Mouse (Mus musculus) midbrain, postnatal 0 days (tissue): ENCODE measurements around the gene Srarp. TPM values are rescaled to one million over a fixed set of nuclear protein-coding genes. Genes with fewer than 3 reads are reported as not detected.
A peak's percentile ranks its signal among the peaks of the same experiment; 100 is the strongest.

Experiments
- ATAC-seq: fragments of 200-750 bp; cut with Nextera tagmentation; 2 replicates; pipeline ENCODE4 v1.8.0; 2017; ENCODE audit warnings: moderate number of reproducible peaks, mild to moderate bottlenecking, moderate TSS enrichment, moderate library complexity; ENCODE audit not compliant: low FRiP score
- DNase-seq: peaks from one replicate; pipeline ENCODE4 v3.0.0-alpha.2; 2015; ENCODE audit warnings: low spot score
- H3K27ac ChIP-seq: fragments of 300-500 bp; sonication (generic); 2 replicates; pipeline ENCODE4 v1.5.1; 2014; ENCODE audit warnings: low read depth, mild to moderate bottlenecking, low read length, mixed read lengths
- H3K27me3 ChIP-seq: fragments of 300-500 bp; sonication (generic); 2 replicates; pipeline ENCODE4 v1.6.1; 2014; ENCODE audit warnings: low read length, control low read depth, mixed read lengths; ENCODE audit not compliant: insufficient read depth
- H3K36me3 ChIP-seq: fragments of 300-500 bp; sonication (generic); 2 replicates; pipeline ENCODE4 v1.6.1; 2014; ENCODE audit warnings: low read length, control low read depth, mixed read lengths; ENCODE audit not compliant: insufficient read depth
- H3K4me1 ChIP-seq: fragments of 300-500 bp; sonication (generic); 2 replicates; pipeline ENCODE4 v1.6.1; 2014; ENCODE audit warnings: mild to moderate bottlenecking, control low read depth, antibody characterized with exemption, low read length, mixed read lengths; ENCODE audit not compliant: insufficient read depth
- H3K4me2 ChIP-seq: fragments of 300-500 bp; sonication (generic); 2 replicates; pipeline ENCODE4 v1.6.1; 2014; ENCODE audit warnings: low read depth, mild to moderate bottlenecking, low read length, mixed read lengths; ENCODE audit not compliant: poor library complexity, severe bottlenecking
- H3K4me3 ChIP-seq: fragments of 300-500 bp; sonication (generic); 2 replicates; pipeline ENCODE4 v1.5.1; 2014; ENCODE audit warnings: low read depth, mild to moderate bottlenecking, low read length, moderate library complexity
- H3K9ac ChIP-seq: fragments of 300-500 bp; sonication (generic); replicated peaks from 2 replicates; pipeline ENCODE4 v1.6.1; 2014; ENCODE audit warnings: mild to moderate bottlenecking, low read length, moderate library complexity, mixed read lengths; ENCODE audit not compliant: poor library complexity, severe bottlenecking
- H3K9me3 ChIP-seq: fragments of 300-500 bp; sonication (generic); 2 replicates; pipeline ENCODE4 v1.6.1; 2016; ENCODE audit warnings: low read length, control low read depth
- CTCF ChIP-seq: IDR thresholded peaks from 2 replicates; pipeline ENCODE4 v1.5.1; 2016; ENCODE audit warnings: antibody characterized with exemption, mild to moderate bottlenecking
- WGBS: fragments of 180-500 bp; shearing (Covaris S2); extraction: QIAGEN DNeasy Blood & Tissue Kit; methylation state at CpG from one replicate; pipeline ENCODE4 v1.1.7; 2014; 5-methylcytosine and 5-hydroxymethylcytosine counted together
- polyA plus RNA-seq: library from polyadenylated mRNA; unstranded; fragments of >200 nt; fragmentation: Nextera tagmentation; extraction: Ambion mirVana; gene quantifications from 2 replicates; pipeline ENCODE4 v1.2.1, GENCODE M21; 2015
- total RNA-seq: library from RNA; depleted of rRNA; stranded (reverse); fragments of >200 nt; gene quantifications from 2 replicates; pipeline ENCODE4 v1.2.3, GENCODE M21; 2014; rRNA removed

Srarp gene
- total and polyA plus RNA-seq, 2 experiments from 2014 or later = 0.52 to 1.9 TPM

- ATAC-seq (no peak), DNase-seq (peak; percentile 85)
- Histone ChIP-seq H3K36me3 (peaks cover 26% of the 10 kb centered on the region), H3K27me3 (peaks cover 3% of the 10 kb centered on the region; the same call in 1 of the 2 replicates), H3K4me1 (no peaks in the 10 kb centered on the region), H3K4me3 (no peak overlapping the region), H3K9ac (no peak overlapping the region), H3K9me3 (no peaks in the 10 kb centered on the region), H3K4me2 (no peak overlapping the region), H3K27ac (no peak overlapping the region)
- TF ChIP-seq CTCF = peak; percentile 92
- 0% methylated on average over 7 of the region's 7 CpGs for WGBS
Observed at GRCm38 (mm10) chr4:141385275-141385674, 50.6 kb downstream of the Srarp start.

Other genes with a start within 250 kb of the Srarp start
- gene Rsg1, start 222.1 kb downstream of the Srarp start, total RNA-seq = 4.6 and 6.0 TPM in 2 replicates
- 5.2 and 5.3 TPM in 2 replicates for gene Rsg1, start 222.1 kb downstream of the Srarp start, polyA plus RNA-seq
- gene Arhgef19, start 196.6 kb downstream of the Srarp start, total RNA-seq = 0.76 and 1.3 TPM in 2 replicates
- 1.1 and 1.3 TPM in 2 replicates for gene Arhgef19, start 196.6 kb downstream of the Srarp start, polyA plus RNA-seq
- 3.1 and 3.2 TPM in 2 replicates for gene Epha2, start 134.9 kb downstream of the Srarp start, total RNA-seq
- 0.27 and 0.30 TPM in 2 replicates for gene Epha2, start 134.9 kb downstream of the Srarp start, polyA plus RNA-seq
- 105 and 119 TPM in 2 replicates for gene Fam131c, start 67.9 kb downstream of the Srarp start, total RNA-seq
- 56.7 and 60.2 TPM in 2 replicates for gene Fam131c, start 67.9 kb downstream of the Srarp start, polyA plus RNA-seq
- not detected in 2 replicates for gene Clcnka, start 37.4 kb downstream of the Srarp start, total RNA-seq
- 0.07 and 0.12 TPM in 2 replicates for gene Clcnka, start 37.4 kb downstream of the Srarp start, polyA plus RNA-seq
- gene Clcnkb, start 20.1 kb downstream of the Srarp start, total RNA-seq = not detected in 2 replicates
- 0.27 and 0.43 TPM in 2 replicates for gene Clcnkb, start 20.1 kb downstream of the Srarp start, polyA plus RNA-seq
- gene Hspb7, start 15.3 kb downstream of the Srarp start, total RNA-seq = 0.05 TPM in 1 of 2 replicates, not detected in the other
- 0.10 and 0.12 TPM in 2 replicates for gene Hspb7, start 15.3 kb downstream of the Srarp start, polyA plus RNA-seq
- 31.0 and 34.4 TPM in 2 replicates for gene Zbtb17, start 8.5 kb upstream of the Srarp start, total RNA-seq
- 30.1 and 30.8 TPM in 2 replicates for gene Zbtb17, start 8.5 kb upstream of the Srarp start, polyA plus RNA-seq
- gene Spen, start 102.5 kb upstream of the Srarp start, total RNA-seq = 20.0 and 23.2 TPM in 2 replicates
- gene Spen, start 102.5 kb upstream of the Srarp start, polyA plus RNA-seq = 8.6 and 13.6 TPM in 2 replicates
- 24.0 and 26.2 TPM in 2 replicates for gene Fblim1, start 170.0 kb upstream of the Srarp start, total RNA-seq
- 23.1 and 24.1 TPM in 2 replicates for gene Fblim1, start 170.0 kb upstream of the Srarp start, polyA plus RNA-seq
- 0.33 and 1.4 TPM in 2 replicates for gene Tmem82, start 182.5 kb upstream of the Srarp start, total RNA-seq
- gene Tmem82, start 182.5 kb upstream of the Srarp start, polyA plus RNA-seq = 0.68 and 0.85 TPM in 2 replicates
- gene Slc25a34, start 187.7 kb upstream of the Srarp start, total RNA-seq = 7.4 and 10.6 TPM in 2 replicates
- gene Slc25a34, start 187.7 kb upstream of the Srarp start, polyA plus RNA-seq = 2.0 and 2.1 TPM in 2 replicates
- gene Plekhm2, start 228.8 kb upstream of the Srarp start, total RNA-seq = 40.0 and 41.7 TPM in 2 replicates
- 6.7 and 6.9 TPM in 2 replicates for gene Plekhm2, start 228.8 kb upstream of the Srarp start, polyA plus RNA-seq
- gene Rsc1a1, start 249.5 kb upstream of the Srarp start, total RNA-seq = 2.7 and 12.7 TPM in 2 replicates
- gene Rsc1a1, start 249.5 kb upstream of the Srarp start, polyA plus RNA-seq = not detected in 2 replicates